Mouse (Mus musculus): ENCODE data around the gene Srpk2. TPM values are rescaled to one million over a fixed set of nuclear protein-coding genes. Genes with fewer than 3 reads are reported as not detected.
"Not testable (repeated sequence)": the region's sequence is repeated elsewhere in the genome, so short reads cannot be mapped to it uniquely, and the experiment has no call there.

Srpk2 gene
- polyA plus RNA-seq, 1 experiment, result 2.2 TPM

GRCm38 (mm10) chr5:23466546-23466945 lies 217.9 kb downstream of the Srpk2 start:
- DNase-seq (ENCODE audit: low read depth, low spot score), result no peak
- WGBS, result 88% methylated on average over 4 of the region's 4 CpGs

- 92% methylated on average over 8 of the region's 8 CpGs for WGBS
- DNase-seq (ENCODE audit: low read depth, low spot score), result no peak
These were observed 219.7 kb downstream of the Srpk2 start for GRCm38 (mm10) chr5:23464743-23465142.

GRCm38 (mm10) chr5:23464247-23464646 lies 220.2 kb downstream of the Srpk2 start:
- no peak for DNase-seq (ENCODE audit: low read depth, low spot score)
- WGBS, result 92% methylated on average over 3 of the region's 3 CpGs

GRCm38 (mm10) chr5:23461688-23462087 lies 222.7 kb downstream of the Srpk2 start:
- DNase-seq (ENCODE audit: low read depth, low spot score), result no peak
- 18% methylated on average over 2 of the region's 2 CpGs for WGBS

GRCm38 (mm10) chr5:23453561-23453960 lies 230.9 kb downstream of the Srpk2 start:
- DNase-seq (ENCODE audit: low read depth, low spot score), result not testable (repeated sequence)
- WGBS, result 65% methylated on average over 2 of the region's 2 CpGs

Other genes starting within 250 kb of the Srpk2 start
- gene Pus7, start 99.1 kb upstream of the Srpk2 start, polyA plus RNA-seq (2012; rRNA removed), result 3.8 and 4.2 TPM in 2 replicates
- 6.3 and 11.1 TPM in 2 replicates for gene Rint1, start 103.1 kb upstream of the Srpk2 start, polyA plus RNA-seq (2012; rRNA removed)
- gene Tomm7, start 159.5 kb upstream of the Srpk2 start, polyA plus RNA-seq (2012; rRNA removed), result 45.0 and 45.3 TPM in 2 replicates